Mouse (Mus musculus) liver, embryonic 13.5 days (tissue): ENCODE results near the gene Grk5. TPM values are rescaled to one million over a fixed set of nuclear protein-coding genes. Genes with fewer than 3 reads are reported as not detected.

ENCODE experiments used
- ATAC-seq: fragments of 200-750 bp; cut with Nextera tagmentation; 2 replicates; pipeline ENCODE4 v1.8.0; 2017; ENCODE audit warnings: low read depth, mild to moderate bottlenecking, moderate number of reproducible peaks, moderate library complexity
- DNase-seq: peaks from one replicate; pipeline ENCODE4 v3.0.0; 2022
- H3K27ac ChIP-seq: fragments of 300-500 bp; sonication (generic); 2 replicates; pipeline ENCODE4 v1.5.1; 2015; ENCODE audit warnings: moderate library complexity, mild to moderate bottlenecking, inconsistent platforms
- H3K27me3 ChIP-seq: fragments of 300-500 bp; sonication (generic); 2 replicates; pipeline ENCODE4 v1.6.1; 2015; ENCODE audit warnings: mild to moderate bottlenecking, inconsistent platforms
- H3K36me3 ChIP-seq: fragments of 300-500 bp; sonication (generic); 2 replicates; pipeline ENCODE4 v1.6.1; 2015; ENCODE audit warnings: mild to moderate bottlenecking, inconsistent platforms
- H3K4me1 ChIP-seq: fragments of 300-500 bp; sonication (generic); replicated peaks from 2 replicates; pipeline ENCODE4 v1.6.1; 2015; ENCODE audit warnings: inconsistent platforms
- H3K4me2 ChIP-seq: fragments of 300-500 bp; sonication (generic); 2 replicates; pipeline ENCODE4 v1.6.1; 2015; ENCODE audit warnings: inconsistent platforms, mild to moderate bottlenecking, moderate library complexity
- H3K4me3 ChIP-seq: fragments of 300-500 bp; sonication (generic); replicated peaks from 2 replicates; pipeline ENCODE4 v1.5.1; 2015; ENCODE audit warnings: mild to moderate bottlenecking, inconsistent platforms
- H3K9ac ChIP-seq: fragments of 300-500 bp; sonication (generic); 2 replicates; pipeline ENCODE4 v1.6.1; 2015; ENCODE audit warnings: mild to moderate bottlenecking, inconsistent platforms
- H3K9me3 ChIP-seq: fragments of 300-500 bp; sonication (generic); replicated peaks from 2 replicates; pipeline ENCODE4 v1.6.1; 2016; ENCODE audit warnings: inconsistent platforms
- WGBS: fragments of 180-500 bp; shearing (Covaris S2); methylation state at CpG from one replicate; pipeline ENCODE4 v1.1.7; 2015; ENCODE audit not compliant: insufficient replicate concordance; 5-methylcytosine and 5-hydroxymethylcytosine counted together
- polyA plus RNA-seq: library from polyadenylated mRNA; unstranded; fragments of >200 nt; fragmentation: Nextera tagmentation; extraction: Ambion mirVana; gene quantifications from 2 replicates; pipeline ENCODE4 v1.2.1, GENCODE M21; 2015

The Grk5 gene
- polyA plus RNA-seq, 1 experiment from 2014 or later = 0.47 TPM

DNA sequence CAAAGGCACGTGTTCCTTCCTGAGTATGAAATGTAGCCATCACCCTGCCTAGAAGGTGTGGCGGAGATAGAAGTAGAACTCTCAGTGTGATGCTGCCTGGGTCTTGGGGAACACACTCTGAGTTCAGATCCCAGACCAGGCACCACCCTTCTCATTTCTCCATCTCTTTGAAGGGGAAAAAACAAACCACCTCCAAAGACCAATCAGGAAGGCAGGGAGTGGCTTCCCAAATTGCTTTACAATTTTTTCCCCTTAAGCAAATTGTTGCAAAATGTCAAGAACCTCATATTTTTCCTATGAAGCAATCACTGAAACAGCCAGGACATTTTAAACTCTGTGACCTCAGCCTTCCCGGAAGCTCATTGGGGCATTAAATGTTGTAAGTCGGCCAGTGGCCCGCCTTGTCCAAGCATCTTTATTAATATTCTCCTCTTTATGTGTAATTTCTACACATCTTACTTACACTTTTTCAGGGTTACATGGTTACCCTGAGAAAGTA is 190.8 kb downstream of the Grk5 start:
- Histone ChIP-seq H3K4me3 (no peak overlapping the region), H3K9ac (no peak overlapping the region), H3K9me3 (no peaks in the 10 kb centered on the region), H3K27ac (no peak overlapping the region), H3K27me3 (no peaks in the 10 kb centered on the region), H3K36me3 (no peaks in the 10 kb centered on the region), H3K4me2 (no peak overlapping the region), H3K4me1 (peaks cover 12% of the 10 kb centered on the region)
- DNase-seq = no peak
- 67% methylated on average over 5 of the region's 5 CpGs for WGBS
- no peak for ATAC-seq

DNA sequence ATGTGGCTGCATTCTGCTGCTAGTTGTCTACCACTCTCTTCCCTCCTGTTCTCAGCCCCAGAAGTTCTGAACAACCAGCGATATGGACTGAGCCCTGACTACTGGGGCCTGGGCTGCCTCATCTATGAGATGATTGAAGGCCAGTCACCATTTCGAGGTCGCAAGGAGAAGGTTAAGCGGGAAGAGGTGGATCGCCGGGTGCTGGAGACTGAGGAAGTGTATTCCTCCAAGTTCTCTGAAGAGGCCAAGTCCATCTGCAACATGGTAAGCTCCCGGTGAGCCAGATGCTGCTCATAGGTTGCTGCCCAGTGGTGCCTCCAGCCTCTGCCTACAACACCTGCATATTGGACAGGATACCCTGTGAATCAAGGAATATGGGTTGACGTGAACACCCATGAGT is 193.5 kb downstream of the Grk5 start:
- no peak overlapping the region for H3K27ac ChIP-seq
- WGBS = 78% methylated on average over 8 of the region's 8 CpGs
- no peaks in the 10 kb centered on the region for H3K27me3 ChIP-seq
- no peak overlapping the region for H3K4me2 ChIP-seq
- H3K9me3 ChIP-seq = no peaks in the 10 kb centered on the region
- no peak overlapping the region for H3K4me3 ChIP-seq
- no peaks in the 10 kb centered on the region for H3K36me3 ChIP-seq
- no peak overlapping the region for H3K9ac ChIP-seq
- DNase-seq (no peak), ATAC-seq (no peak)
- peaks cover 15% of the 10 kb centered on the region for H3K4me1 ChIP-seq

DNA sequence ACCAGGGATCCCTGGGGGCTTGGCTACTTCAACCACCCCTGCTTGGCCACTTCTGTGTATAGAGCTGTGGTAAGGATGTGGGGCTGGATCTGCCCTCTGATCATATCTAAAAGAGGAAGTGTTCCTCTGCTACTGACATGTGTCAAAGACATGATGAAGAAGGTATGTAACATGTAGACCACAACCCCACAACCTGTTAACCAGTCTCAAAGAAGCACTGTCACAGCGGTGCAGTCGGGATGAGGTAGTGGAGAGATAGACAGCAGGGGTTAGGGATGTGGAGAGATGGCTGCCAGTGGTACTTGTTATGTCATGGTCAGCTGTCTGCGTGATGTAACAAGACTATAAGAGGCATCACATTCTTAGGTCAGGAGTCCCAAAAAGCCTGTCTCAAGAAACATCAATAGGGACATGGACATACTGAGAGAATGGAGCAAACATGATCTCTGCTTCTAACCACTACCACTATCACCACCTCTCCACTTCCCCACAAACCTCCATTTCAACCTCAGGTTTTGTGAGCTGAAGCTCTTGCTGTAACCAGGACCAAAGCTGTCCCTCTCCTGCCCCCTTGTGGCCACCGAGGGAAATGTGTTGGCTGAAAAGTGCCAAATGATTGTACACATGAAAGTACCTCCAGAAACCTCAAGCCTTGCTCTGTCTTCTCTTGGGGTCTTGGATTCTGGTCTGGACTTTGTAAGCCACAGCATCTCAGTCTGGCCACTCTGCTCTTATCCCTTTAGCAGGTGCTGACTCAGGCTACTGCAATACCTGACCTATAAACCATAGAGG is 194.8 kb downstream of the Grk5 start:
- H3K9me3 ChIP-seq = no peaks in the 10 kb centered on the region
- no peaks in the 10 kb centered on the region for H3K27me3 ChIP-seq
- no peak overlapping the region for H3K4me2 ChIP-seq
- no peak overlapping the region for H3K9ac ChIP-seq
- DNase-seq (peak; percentile 67), ATAC-seq (peak; percentile 41)
- WGBS = 27% methylated on average over 4 of the region's 4 CpGs
- H3K4me1 ChIP-seq = peaks cover 9% of the 10 kb centered on the region
- H3K36me3 ChIP-seq = no peaks in the 10 kb centered on the region
- no peak overlapping the region for H3K4me3 ChIP-seq
- no peak overlapping the region for H3K27ac ChIP-seq

DNA sequence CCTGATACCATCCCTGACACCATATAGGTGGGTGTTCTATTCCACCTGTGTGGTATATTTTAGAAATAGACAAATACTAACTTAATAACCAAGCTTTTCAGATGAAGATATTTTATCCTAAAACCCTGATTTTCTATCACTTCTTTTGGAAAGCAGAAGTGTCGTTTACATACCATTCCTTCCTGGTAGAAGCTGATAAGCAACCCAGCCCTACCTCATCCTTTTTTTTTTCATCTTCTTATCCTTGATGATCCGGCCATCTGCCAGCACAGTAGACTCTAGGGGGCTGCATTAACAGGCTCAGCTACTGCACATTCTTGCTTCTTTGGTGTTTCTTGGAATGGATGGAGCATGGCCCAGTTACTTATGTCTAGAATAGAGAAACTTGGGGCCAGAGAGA is 195.7 kb downstream of the Grk5 start:
- no peak overlapping the region for H3K27ac ChIP-seq
- no peaks in the 10 kb centered on the region for H3K27me3 ChIP-seq
- WGBS = 28% methylated on average over 2 of the region's 2 CpGs
- H3K4me3 ChIP-seq = no peak overlapping the region
- peaks cover 9% of the 10 kb centered on the region for H3K4me1 ChIP-seq
- no peak overlapping the region for H3K4me2 ChIP-seq
- H3K36me3 ChIP-seq = no peaks in the 10 kb centered on the region
- DNase-seq (no peak), ATAC-seq (no peak)
- H3K9ac ChIP-seq = no peak overlapping the region
- H3K9me3 ChIP-seq = no peaks in the 10 kb centered on the region

GRCm38 (mm10) chr19:61087781-61088180 is 198.2 kb downstream of the Grk5 start:
- Histone ChIP-seq H3K27ac (no peak overlapping the region), H3K4me2 (no peak overlapping the region)

GRCm38 (mm10) chr19:61089001-61089400 is 199.5 kb downstream of the Grk5 start:
- 66% methylated on average over 3 of the region's 3 CpGs for WGBS
- no peaks in the 10 kb centered on the region for H3K9me3 ChIP-seq
- no peak overlapping the region for H3K4me2 ChIP-seq
- H3K27me3 ChIP-seq = no peaks in the 10 kb centered on the region
- H3K4me1 ChIP-seq = peaks cover 9% of the 10 kb centered on the region
- DNase-seq (no peak), ATAC-seq (no peak)
- H3K27ac ChIP-seq = no peak overlapping the region
- H3K9ac ChIP-seq = no peak overlapping the region
- H3K36me3 ChIP-seq = no peaks in the 10 kb centered on the region
- H3K4me3 ChIP-seq = no peak overlapping the region

More at GRCm38 (mm10) chr19:61087781-61088180, 198.2 kb downstream of the Grk5 start:
- WGBS = 58% methylated on average over 1 of the region's 1 CpGs
- Histone ChIP-seq H3K4me3 (no peak overlapping the region), H3K9ac (no peak overlapping the region), H3K27me3 (no peaks in the 10 kb centered on the region), H3K9me3 (no peaks in the 10 kb centered on the region), H3K36me3 (no peaks in the 10 kb centered on the region), H3K4me1 (peaks cover 9% of the 10 kb centered on the region)
- no peak for DNase-seq
- ATAC-seq = no peak

DNA sequence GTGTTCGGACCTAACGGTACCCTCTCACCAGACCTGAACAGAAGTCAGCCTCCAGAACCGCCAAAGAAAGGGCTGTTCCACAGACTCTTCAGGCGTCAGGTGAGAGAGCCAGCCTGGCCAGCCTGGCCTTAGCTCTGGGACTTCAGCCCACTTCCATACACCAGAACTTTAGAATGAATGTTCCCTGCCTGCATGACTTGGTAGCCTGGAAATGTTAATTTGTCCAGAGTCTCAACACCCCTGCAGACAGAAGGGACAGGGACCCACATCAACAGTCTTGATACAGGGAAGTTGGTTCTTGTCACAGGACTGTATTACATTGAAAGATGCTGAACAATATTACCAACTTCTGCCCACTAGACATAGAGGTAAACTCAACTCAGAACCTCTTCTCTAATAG is 201.0 kb downstream of the Grk5 start:
- no peaks in the 10 kb centered on the region for H3K27me3 ChIP-seq
- H3K4me2 ChIP-seq = no peak overlapping the region
- DNase-seq = no peak
- ATAC-seq = no peak
- 73% methylated on average over 4 of the region's 4 CpGs for WGBS
- no peak overlapping the region for H3K4me3 ChIP-seq
- H3K9me3 ChIP-seq = no peaks in the 10 kb centered on the region
- H3K36me3 ChIP-seq = no peaks in the 10 kb centered on the region
- H3K4me1 ChIP-seq = peaks cover under 1% of the 10 kb centered on the region
- no peak overlapping the region for H3K9ac ChIP-seq
- H3K27ac ChIP-seq = no peak overlapping the region

- Histone ChIP-seq H3K4me3 (no peak overlapping the region), H3K4me1 (0 out of 2 replicates have a peak, but pooled peaks cover 2% of the 10 kb centered on the region), H3K9ac (no peak overlapping the region), H3K27me3 (no peaks in the 10 kb centered on the region), H3K4me2 (no peak overlapping the region), H3K27ac (no peak overlapping the region), H3K36me3 (no peaks in the 10 kb centered on the region), H3K9me3 (no peaks in the 10 kb centered on the region)
- no peak for ATAC-seq
- WGBS = 62% methylated on average over 2 of the region's 2 CpGs
- DNase-seq = no peak
These were observed 207.2 kb downstream of the Grk5 start for GRCm38 (mm10) chr19:61096776-61097175.

DNA sequence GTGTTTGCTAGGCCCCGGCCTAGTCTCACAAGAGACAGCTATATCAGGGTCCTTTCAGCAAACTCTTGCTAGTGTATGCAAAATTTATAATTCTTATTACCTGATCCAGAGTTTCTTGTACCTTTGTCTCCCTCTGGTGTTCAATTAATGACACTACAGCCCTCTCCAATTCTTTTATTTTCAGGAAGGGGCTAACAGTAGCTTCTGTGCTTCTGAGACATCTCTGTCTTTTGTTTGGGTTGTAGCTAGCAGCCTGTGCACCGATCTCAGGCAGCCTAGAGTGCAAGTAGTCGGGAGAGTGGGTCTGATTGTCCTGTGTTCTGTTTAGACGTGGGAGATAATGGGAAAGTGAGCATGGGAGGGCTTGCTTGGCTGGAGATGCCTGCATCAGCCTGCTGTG is 208.2 kb downstream of the Grk5 start:
- no peak for ATAC-seq
- Histone ChIP-seq H3K4me2 (no peak overlapping the region), H3K27me3 (no peaks in the 10 kb centered on the region), H3K4me3 (no peak overlapping the region), H3K9me3 (no peaks in the 10 kb centered on the region), H3K36me3 (no peaks in the 10 kb centered on the region), H3K27ac (no peak overlapping the region), H3K9ac (no peak overlapping the region), H3K4me1 (0 out of 2 replicates have a peak, but pooled peaks cover 2% of the 10 kb centered on the region)
- DNase-seq = no peak
- 12% methylated on average over 4 of the region's 4 CpGs for WGBS

DNA sequence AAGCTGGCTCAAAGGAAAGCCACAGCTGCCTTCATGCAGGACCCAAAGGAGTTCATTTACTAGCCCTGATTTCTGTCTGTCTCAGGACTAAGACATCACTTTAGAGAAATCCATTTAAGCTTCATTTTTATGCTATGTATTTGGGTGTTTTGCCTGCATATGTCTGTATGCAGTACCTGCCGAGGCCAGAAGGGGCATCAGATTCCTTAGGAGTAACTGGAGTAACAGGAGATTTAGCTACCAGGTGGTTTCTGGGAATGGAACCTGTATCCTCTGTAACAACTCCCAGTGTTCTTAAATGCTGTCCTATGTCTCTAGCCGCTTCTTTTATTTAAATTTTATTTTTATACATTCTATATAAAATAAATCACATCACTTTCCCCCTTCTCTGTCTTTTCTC is 220.6 kb downstream of the Grk5 start:
- no peak for DNase-seq
- WGBS = 47% methylated on average over 2 of the region's 2 CpGs
- Histone ChIP-seq H3K27ac (no peak overlapping the region), H3K27me3 (no peaks in the 10 kb centered on the region), H3K4me2 (no peak overlapping the region), H3K9ac (no peak overlapping the region), H3K36me3 (peaks cover 4% of the 10 kb centered on the region; the same call in 1 of the 2 replicates), H3K4me3 (no peak overlapping the region), H3K4me1 (no peaks in the 10 kb centered on the region), H3K9me3 (peaks cover 4% of the 10 kb centered on the region; the same call in 1 of the 2 replicates)
- no peak for ATAC-seq

GRCm38 (mm10) chr19:61131096-61131495 is 241.5 kb downstream of the Grk5 start:
- H3K9ac ChIP-seq = no peak overlapping the region
- H3K4me1 ChIP-seq = no peaks in the 10 kb centered on the region
- H3K4me2 ChIP-seq = no peak overlapping the region
- DNase-seq = no peak
- H3K4me3 ChIP-seq = no peak overlapping the region
- no peaks in the 10 kb centered on the region for H3K9me3 ChIP-seq
- H3K27me3 ChIP-seq = no peaks in the 10 kb centered on the region
- WGBS = 87% methylated on average over 10 of the region's 10 CpGs
- peaks cover 13% of the 10 kb centered on the region; the same call in 1 of the 2 replicates for H3K36me3 ChIP-seq
- no peak overlapping the region for H3K27ac ChIP-seq
- no peak for ATAC-seq

- DNase-seq (no peak), ATAC-seq (no peak)
- Histone ChIP-seq H3K4me2 (no peak overlapping the region), H3K9me3 (no peaks in the 10 kb centered on the region), H3K4me3 (no peak overlapping the region), H3K27me3 (no peaks in the 10 kb centered on the region), H3K4me1 (peaks cover 24% of the 10 kb centered on the region), H3K36me3 (peaks cover 2% of the 10 kb centered on the region; the same call in 1 of the 2 replicates), H3K9ac (no peak overlapping the region), H3K27ac (no peak overlapping the region)
These were observed 249.1 kb downstream of the Grk5 start for GRCm38 (mm10) chr19:61138655-61139054.
